Mouse (Mus musculus): ENCODE results near the gene Spryd3.

GRCm38 (mm10) chr15:102100161-102100981 is 35.7 kb downstream of the Spryd3 start, which contains the start of gene Tns2:
- no peak for TF ChIP-seq ZNF384 (IDR thresholded peaks at IDR 0.05; ENCODE audit: low read depth, low read length)
- peak; percentile 25 to 60; a peak in 2 of 4 replicates for TF ChIP-seq POLR2A (IDR thresholded peaks at IDR 0.05; ENCODE audit: control insufficient read depth in 1 of 2, insufficient read depth in 1 of 2, low read depth in 1 of 2, low read length in 2 of 2, poor library complexity in 1 of 2)
- TF ChIP-seq MYC (IDR thresholded peaks at IDR 0.05; ENCODE audit: low read depth, low read length): no peak
- TF ChIP-seq CTCF (IDR thresholded peaks at IDR 0.05 in 2 of 3, conservative IDR thresholded peaks at IDR 0.05 in 1 of 3; ENCODE audit: control insufficient read depth in 1 of 3, insufficient read depth in 1 of 3, low read depth in 2 of 3, low read length in 3 of 3, poor library complexity in 1 of 3, severe bottlenecking in 1 of 3): peak in 2 of 3 experiments; percentile 84 to 92; a peak in 4 of 6 replicates
- no peak for TF ChIP-seq NELFE (IDR thresholded peaks at IDR 0.05; ENCODE audit: low read depth, low read length)
- no peak; the same call in 1 of the 2 replicates for TF ChIP-seq KAT2A (conservative IDR thresholded peaks at IDR 0.05; ENCODE audit: low read depth, low read length)
- no peak for TF ChIP-seq TBP (IDR thresholded peaks at IDR 0.05; ENCODE audit: low read depth, low read length)
- no peak for TF ChIP-seq ETS1 (IDR thresholded peaks at IDR 0.05; ENCODE audit: low read depth, low read length)
- no peak for TF ChIP-seq MAX (IDR thresholded peaks at IDR 0.05; ENCODE audit: low read length)
- no peak for TF ChIP-seq MAFK (IDR thresholded peaks at IDR 0.05; ENCODE audit: borderline replicate concordance, low read depth, low read length)
- TF ChIP-seq EP300 (IDR thresholded peaks at IDR 0.05; ENCODE audit: low read depth in 1 of 2, low read length in 2 of 2): no peak
